Mouse (Mus musculus) lung, postnatal 10 days (tissue): ENCODE results near the gene Miga2.
A peak's percentile ranks its signal among the peaks of the same experiment; 100 is the strongest.

ENCODE experiments used
- DNase-seq: peaks from one replicate; pipeline ENCODE4 v3.0.0; 2021

The Miga2 gene

GRCm38 (mm10) chr2:30358533-30359531 lies 5.2 kb upstream of the Miga2 start, which contains the start of gene Sh3glb2:
Gene Sh3glb2 (minus strand): TSS chr2:30359337.
- peak; percentile 87 for DNase-seq

GRCm38 (mm10) chr2:30360626-30361025 lies 3.4 kb upstream of the Miga2 start:
- no peak for DNase-seq

GRCm38 (mm10) chr2:30362865-30363264 lies 1.2 kb upstream of the Miga2 start:
- no peak for DNase-seq

GRCm38 (mm10) chr2:30365281-30366069 lies 1.4 kb downstream of the Miga2 start:
- DNase-seq: no peak

- peak; percentile 74 for DNase-seq
These were observed 2.2 kb downstream of the Miga2 start for GRCm38 (mm10) chr2:30366203-30366602.

GRCm38 (mm10) chr2:30371544-30371943 lies 7.5 kb downstream of the Miga2 start:
- peak; percentile 41 for DNase-seq

- no peak for DNase-seq
These were observed 8.7 kb downstream of the Miga2 start for GRCm38 (mm10) chr2:30372726-30373125.

GRCm38 (mm10) chr2:30375893-30376292 lies 11.9 kb downstream of the Miga2 start:
- DNase-seq: no peak

- DNase-seq: no peak
These were observed 13.7 kb downstream of the Miga2 start for GRCm38 (mm10) chr2:30377721-30378120.

GRCm38 (mm10) chr2:30379307-30379706 lies 15.3 kb downstream of the Miga2 start:
- DNase-seq: peak; percentile 29

- DNase-seq: no peak
These were observed 16.7 kb downstream of the Miga2 start for GRCm38 (mm10) chr2:30380564-30381376.

GRCm38 (mm10) chr2:30381377-30381725 lies 17.3 kb downstream of the Miga2 start:
- no peak for DNase-seq

GRCm38 (mm10) chr2:30384814-30385213 lies 20.8 kb downstream of the Miga2 start:
- no peak for DNase-seq

- DNase-seq: no peak
These were observed 21.6 kb downstream of the Miga2 start for GRCm38 (mm10) chr2:30385591-30385990.

GRCm38 (mm10) chr2:30386913-30387312 lies 22.9 kb downstream of the Miga2 start:
- DNase-seq: no peak

- DNase-seq: no peak
These were observed 25.0 kb downstream of the Miga2 start for GRCm38 (mm10) chr2:30389000-30389399.

- DNase-seq: peak; percentile 99
These were observed 28.1 kb downstream of the Miga2 start, which contains the start of gene Dolpp1 for GRCm38 (mm10) chr2:30392114-30392576. Gene Dolpp1 (plus strand): TSS chr2:30392254.

GRCm38 (mm10) chr2:30392577-30393369 lies 28.7 kb downstream of the Miga2 start:
- DNase-seq: peak; percentile 91

- DNase-seq: no peak
These were observed 29.3 kb downstream of the Miga2 start for GRCm38 (mm10) chr2:30393370-30393656.

- no peak for DNase-seq
These were observed 31.7 kb downstream of the Miga2 start for GRCm38 (mm10) chr2:30395757-30396156.

- no peak for DNase-seq
These were observed 32.2 kb downstream of the Miga2 start for GRCm38 (mm10) chr2:30396246-30396645.

GRCm38 (mm10) chr2:30397986-30398512 lies 34.0 kb downstream of the Miga2 start:
- DNase-seq: no peak
